Mouse (Mus musculus) adrenal gland, postnatal 36 days (tissue): ENCODE results near the gene Nrxn2. TPM values are rescaled to one million over a fixed set of nuclear protein-coding genes. Genes with fewer than 3 reads are reported as not detected.

Source experiments
- DNase-seq, 2 experiments: peaks; one replicate each; pipeline ENCODE4 v3.0.0; 2021; ENCODE audit warnings: mixed read lengths in 1 of 2
- total RNA-seq, 2 experiments: library from RNA; stranded (reverse); gene quantifications; 2 replicates each; pipeline ENCODE4 v1.2.3; 2021

Nrxn2 gene
- total RNA-seq, 2 experiments from 2014 or later, result 9.2 TPM

- no peak for DNase-seq
Measured at GRCm38 (mm10) chr19:6518601-6519000, 100.1 kb downstream of the Nrxn2 start.

GRCm38 (mm10) chr19:6519483-6519882 lies 101.0 kb downstream of the Nrxn2 start:
- DNase-seq, result no peak

DNA sequence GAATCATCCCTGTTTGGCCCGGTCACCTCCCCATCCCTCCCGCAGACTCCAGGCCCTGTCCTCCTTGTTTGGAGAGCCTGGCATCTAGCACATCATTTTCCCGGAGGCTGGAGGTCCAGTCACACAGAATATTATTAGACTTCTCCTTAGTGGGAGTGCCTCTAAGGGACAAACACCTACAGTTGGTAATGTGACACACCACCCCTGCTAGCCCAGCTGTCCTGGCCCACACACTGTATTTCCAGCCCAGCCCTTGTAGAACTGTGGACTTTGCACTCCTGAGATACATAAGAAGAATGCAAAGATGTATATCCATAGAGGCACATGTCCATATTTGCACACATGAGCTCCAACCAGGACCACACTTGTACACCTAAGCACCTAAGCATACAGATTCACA lies 103.1 kb downstream of the Nrxn2 start:
- no peak for DNase-seq

- DNase-seq, result no peak
Measured at GRCm38 (mm10) chr19:6522289-6522688, 103.8 kb downstream of the Nrxn2 start.

DNA sequence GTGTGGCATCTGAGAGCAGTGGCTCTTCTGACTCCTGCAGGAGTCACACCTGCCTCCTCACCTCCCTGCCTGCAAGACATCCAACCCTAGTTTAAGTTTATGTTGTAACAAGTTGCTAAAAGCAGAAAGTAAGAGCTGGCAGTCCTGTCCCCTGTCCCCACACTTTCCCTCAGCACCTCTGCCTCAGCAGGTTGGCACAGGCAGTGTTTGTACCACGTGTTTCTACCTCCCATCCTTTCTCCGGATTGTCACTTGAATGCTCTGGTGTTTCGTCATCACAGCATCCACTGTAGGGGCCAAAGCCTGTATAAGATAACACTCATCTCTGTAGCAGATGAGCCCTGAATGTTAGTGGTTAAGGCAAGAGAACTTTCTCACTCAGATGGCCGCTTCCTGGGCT lies 106.5 kb downstream of the Nrxn2 start:
- DNase-seq, result no peak

GRCm38 (mm10) chr19:6526010-6526409 lies 107.5 kb downstream of the Nrxn2 start:
- no peak for DNase-seq

- no peak for DNase-seq
Measured at GRCm38 (mm10) chr19:6527439-6527838, 108.9 kb downstream of the Nrxn2 start.

DNA sequence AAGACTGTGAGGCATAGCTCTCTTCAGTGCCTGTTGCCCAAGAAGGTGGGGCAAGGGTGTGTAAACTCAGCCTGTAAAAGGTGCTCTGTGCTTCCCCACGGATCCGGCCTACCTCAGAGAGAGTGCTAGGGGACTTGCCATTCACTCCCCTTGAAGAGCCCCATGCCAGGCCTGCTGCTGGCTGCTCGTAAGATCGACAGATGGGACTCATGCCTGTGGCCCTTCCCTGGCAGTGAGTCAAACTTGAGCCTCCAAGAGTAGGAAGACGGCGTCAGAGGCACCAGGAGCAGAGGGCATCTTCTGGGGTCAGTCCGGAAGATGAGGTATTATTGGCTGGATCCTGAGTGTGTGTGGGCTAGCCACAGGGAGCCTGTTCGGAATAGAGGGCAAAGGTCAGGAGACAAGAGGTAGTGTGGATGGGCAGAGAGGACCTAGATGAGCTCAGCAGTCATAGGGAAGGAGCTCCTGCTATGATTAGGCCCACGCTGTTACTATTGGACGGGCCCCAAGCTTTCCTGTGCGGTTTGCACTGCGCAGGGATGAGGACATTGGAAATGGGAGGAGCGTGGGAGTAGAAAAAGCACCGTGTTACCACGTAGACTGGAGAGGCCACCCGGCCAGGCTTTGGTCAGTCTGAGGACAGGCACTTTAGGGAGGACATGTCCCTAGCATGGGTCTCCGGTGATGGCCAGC lies 109.5 kb downstream of the Nrxn2 start:
- DNase-seq, result no peak

DNA sequence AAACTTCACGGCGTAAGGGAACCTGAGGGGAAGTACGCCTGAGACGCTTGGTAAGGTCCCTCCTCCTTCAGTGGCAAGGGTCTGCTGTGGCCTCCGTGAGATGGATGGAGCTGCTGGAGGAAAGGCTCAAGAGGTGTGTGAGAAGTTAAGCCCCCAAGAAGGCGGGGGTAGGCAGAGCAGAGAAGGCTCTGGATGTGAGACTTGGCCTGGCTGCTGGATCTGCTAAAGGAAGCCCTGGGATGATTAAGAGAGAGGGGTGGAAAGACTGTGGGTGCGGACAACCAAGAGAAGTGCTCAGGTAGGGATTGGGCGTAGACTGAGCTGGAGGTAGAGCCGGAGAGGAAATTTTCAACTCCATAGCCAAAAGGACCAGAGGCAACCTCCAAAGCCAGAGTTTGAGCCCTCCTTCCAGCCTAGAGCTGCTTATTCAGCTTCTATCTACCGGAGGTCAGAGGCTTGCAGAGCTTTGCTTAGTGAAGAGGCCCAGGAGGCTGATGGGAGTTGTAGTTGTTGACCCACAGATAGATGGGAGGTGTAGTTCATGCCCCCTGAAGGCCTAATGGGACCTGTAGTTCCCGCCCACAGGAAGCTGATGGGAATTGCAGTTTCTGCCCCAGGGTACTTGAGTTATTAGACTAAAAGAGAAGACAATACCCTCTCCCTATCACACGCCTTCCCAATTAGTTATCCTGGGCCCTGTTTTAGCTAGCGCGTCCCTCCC lies 110.9 kb downstream of the Nrxn2 start:
- DNase-seq, result peak; percentile 19 to 36

- DNase-seq, result no peak
Measured at GRCm38 (mm10) chr19:6530359-6530758, 111.8 kb downstream of the Nrxn2 start.

DNA sequence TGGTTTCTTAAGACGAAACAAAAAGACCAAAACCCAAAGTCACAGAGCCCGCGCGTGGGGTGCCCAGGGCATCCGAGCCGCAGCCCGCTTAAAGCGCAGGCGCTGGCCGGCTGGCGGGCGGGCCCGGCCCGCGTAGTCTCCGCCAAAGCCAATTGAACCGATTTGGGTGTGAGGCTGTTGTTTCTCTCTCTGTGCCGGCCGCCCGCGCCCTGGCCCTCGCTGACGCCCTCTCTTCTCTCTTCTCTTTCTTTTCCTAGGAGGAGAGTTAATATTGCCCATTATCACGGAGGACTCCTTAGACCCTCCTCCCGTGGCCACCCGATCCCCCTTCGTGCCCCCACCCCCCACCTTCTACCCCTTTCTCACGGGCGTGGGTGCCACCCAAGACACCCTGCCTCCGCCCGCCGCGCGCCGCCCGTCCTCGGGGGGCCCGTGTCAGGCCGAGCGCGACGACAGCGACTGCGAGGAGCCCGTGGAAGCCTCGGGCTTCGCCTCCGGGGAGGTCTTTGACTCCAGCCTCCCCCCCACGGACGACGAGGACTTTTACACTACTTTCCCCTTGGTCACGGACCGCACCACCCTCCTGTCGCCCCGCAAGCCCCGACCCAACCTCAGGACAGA lies 112.6 kb downstream of the Nrxn2 start:
- DNase-seq, result peak; percentile 45 to 67

GRCm38 (mm10) chr19:6531832-6532471 lies 113.4 kb downstream of the Nrxn2 start:
- peak; percentile 71 to 72 for DNase-seq

DNA sequence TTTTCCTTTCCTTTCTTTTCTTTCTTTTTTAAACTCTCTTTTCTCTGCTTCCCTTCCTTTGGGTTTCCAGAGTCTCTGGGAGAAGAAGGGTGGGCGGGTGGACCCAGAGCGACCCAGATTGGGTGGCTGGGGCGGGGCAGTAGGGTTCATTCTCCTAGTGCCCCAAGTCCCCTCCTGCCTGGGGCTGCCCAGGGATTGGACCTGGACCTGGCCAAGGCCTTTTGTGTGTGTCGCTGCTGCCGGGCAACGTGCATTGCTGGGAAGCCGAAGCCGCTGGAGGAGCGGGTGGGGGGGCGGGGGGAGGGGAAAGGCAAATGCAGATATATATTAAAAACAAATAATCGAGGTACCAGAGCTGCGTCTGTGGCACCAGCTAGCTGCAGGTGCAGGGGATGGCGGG lies 114.1 kb downstream of the Nrxn2 start:
- peak; percentile 54 to 58 for DNase-seq

DNA sequence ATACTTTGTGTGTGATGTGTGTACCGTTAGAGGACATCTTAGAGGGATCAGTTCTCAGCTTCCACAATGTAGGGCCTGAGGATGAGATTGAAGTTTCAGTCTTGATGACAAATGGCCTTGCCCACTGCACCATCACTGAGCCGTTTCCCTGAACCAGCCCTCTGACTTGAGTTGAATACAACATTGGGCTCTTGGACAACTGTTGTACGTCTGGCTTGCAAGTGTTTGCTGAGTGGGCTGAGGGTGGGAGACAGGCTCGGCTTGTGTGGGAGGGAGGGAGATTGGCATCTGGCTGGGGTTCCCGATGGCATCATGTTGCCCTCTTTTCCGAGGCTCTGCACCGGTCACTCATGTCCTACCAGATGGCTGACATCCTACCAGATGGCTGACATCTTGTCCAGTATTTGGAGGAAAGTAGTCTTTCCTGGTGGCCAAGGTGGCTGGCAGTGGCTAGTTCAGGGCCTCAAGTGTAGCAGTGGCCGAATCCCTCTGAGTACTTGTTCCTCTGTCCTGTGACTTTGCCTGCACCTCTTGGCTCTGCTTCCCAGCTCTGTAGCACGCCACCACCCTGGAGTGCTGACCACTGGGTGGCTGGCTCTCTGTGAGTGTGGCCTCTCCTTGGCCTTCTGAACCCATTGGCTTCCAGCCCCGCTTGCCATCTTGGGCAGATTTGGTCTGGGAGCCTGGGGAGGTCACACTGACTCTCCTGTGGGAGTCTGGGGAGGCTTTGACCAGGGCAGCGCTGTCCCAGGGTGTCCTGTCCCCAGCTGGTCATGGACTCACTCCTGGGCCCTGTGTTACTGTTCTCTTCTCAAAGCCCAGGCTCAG lies 115.0 kb downstream of the Nrxn2 start:
- DNase-seq, result no peak

GRCm38 (mm10) chr19:6534118-6534415 lies 115.5 kb downstream of the Nrxn2 start:
- no peak for DNase-seq

DNA sequence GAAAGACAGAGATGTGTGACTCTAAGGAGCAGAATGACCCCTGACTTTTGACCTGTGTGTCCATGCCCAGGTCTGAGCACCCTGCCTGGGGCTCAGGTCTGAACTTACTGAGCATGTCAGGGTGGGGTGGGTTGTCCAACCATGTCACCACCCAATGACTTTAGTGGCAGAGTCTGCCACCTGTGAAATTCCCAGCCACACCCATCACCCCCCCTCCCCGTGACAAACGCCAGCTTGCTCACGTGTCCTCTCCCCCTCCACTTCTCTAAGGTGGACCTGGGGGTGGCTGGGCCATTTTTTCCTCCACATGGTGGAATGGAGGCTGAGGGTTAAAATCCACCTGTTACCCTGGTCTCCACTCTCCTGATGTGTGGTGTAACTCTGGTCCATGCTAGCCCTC lies 117.7 kb downstream of the Nrxn2 start:
- no peak for DNase-seq

DNA sequence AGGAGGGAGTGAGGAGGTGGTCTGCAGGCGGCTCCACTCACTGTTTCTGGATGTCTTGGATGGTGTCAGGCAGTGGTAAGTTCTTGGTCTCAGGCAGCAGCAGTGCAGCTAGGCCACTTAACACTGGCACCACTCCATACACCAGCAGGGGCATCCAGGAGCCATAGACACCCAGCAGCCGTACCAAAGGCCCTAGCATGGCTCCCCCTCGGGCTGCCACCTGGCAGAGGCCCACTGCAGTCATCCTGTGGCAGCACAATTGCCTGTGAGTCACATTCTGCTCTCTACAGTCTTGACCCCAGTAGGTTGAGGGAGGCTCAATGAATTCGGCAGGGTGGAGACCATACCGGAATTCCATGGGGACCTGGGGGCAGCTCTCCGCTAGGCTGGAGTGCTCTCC lies 118.2 kb downstream of the Nrxn2 start:
- no peak for DNase-seq

DNA sequence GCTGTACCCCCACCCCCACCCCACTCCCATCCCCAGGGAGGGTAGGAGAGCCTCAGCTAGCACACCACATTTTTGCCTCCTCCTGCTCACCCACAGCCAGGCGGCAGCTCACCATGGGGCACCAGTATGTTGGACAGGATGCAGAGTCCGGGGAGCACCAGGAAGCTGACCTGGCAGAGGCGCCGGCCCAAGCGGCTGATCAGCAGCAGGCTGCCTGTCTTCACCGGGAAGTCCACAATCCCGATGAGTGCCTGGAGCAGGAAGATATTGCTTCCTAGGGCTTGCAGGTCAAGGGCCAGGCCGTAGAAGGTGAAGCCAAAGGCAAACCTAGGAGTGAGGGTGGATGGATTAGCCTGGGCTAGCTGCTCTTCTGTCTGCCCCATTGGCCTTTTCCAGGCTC lies 119.0 kb downstream of the Nrxn2 start:
- DNase-seq, result no peak

DNA sequence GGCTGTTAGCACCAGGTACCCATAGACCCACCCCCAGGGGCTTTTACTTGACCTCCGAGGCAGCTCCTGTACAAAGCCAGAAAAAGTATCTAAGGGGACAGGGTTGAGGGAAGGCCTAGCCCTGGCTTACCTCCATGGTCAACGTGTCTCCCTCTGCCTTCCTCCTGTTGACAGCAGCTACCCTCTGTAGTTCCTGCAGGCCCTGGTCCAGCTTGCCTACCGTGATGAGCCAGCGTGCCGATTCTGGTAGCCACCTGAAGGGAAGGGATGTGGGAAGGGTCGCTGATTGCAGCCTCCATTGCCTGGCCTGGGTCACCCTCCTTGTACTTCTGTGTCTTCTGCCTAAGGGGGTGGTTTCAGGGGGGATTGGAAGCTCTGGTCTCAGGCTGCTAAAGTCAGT lies 120.0 kb downstream of the Nrxn2 start:
- no peak for DNase-seq

DNA sequence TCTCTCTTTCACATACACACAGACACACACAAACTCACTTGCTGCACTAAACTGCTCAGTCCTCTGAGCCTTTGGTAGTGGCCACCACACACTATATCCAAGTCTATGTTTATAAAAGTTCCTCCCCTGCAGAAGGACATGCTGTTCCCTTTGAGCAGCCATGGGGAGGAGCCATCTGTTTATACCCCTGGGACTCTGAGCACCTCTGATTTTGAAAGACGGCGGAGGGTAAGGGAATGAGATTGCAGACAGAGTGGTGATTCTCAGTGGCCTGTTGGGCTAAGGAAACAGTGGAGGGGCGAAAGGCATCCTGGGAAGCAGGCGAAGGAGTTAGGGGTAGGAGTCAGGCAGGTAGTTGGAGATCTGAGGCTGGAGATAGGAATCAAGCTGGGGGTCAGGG lies 121.1 kb downstream of the Nrxn2 start:
- no peak for DNase-seq

- DNase-seq, result no peak
Measured at GRCm38 (mm10) chr19:6540191-6540590, 121.7 kb downstream of the Nrxn2 start.

DNA sequence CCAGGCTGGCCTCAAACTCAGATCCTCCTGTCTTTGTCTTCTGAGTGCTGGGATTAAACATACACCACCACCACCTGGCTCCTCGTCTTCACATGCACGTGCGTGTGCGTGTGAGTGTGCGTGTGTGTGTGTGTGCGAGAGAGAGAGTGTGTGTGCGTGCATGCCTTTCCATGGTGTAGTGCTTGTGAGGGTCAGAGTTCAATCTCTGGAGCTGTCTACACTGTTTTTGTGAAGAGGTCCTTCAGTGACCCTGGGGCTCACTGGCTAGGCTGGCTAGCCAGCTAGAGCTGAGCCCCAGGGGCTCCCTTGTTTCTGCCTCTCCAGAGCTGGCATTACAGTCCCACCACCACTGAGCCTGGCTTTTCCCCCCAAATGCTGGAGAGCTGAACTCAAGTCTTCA lies 123.0 kb downstream of the Nrxn2 start:
- no peak for DNase-seq
